Mouse (Mus musculus) heart, postnatal 0 days (tissue): ENCODE results near the gene Stard3.

Experiments used
- CTCF ChIP-seq: IDR thresholded peaks from 2 replicates; pipeline ENCODE4 v1.5.1; 2016; ENCODE audit warnings: antibody characterized with exemption, control low read depth, low read depth
- EP300 ChIP-seq: IDR thresholded peaks from 2 replicates; pipeline ENCODE4 v1.6.1; 2016; ENCODE audit warnings: antibody characterized with exemption, low read depth

DNA sequence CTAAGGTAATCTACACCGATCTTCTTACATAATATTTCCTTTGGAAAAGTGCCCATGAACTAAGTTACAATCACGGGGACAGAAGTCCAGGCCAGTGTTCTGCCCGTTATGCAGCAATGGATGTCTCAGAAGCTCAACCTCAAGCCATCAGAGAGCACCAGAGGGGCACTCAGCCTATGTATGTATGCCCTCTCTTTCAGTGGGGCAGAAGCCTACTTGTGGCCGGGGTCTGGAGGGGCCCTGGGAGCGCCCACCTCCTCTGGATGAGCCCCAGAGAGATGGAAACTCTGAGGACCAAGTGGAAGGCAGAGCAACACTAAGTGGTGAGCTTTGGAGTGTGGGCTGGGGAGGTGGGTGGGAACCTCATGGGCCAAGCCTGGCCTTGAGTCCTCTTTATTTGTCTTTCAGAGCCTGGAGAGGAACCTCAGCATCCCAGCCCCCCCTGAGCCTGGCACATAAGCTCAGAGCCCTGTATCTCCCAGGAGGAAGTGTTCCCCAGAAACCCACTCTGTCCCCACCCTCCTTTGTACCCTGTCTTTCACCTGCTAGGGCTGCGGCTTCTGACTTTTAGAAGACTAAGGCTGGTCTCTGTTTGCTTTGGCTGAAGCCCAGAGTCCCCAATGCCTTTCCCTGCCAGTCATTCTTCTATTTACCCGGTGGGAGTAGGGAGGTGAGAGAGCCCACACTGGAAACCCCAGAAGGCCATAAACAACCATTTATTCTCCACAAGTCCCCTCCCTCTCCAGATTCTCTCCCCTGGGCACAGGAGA lies 1.4 kb upstream of the Stard3 start:
- no peak for TF ChIP-seq CTCF
- no peak for TF ChIP-seq EP300
